Mouse (Mus musculus) G1E (cell line): ENCODE measurements around the gene Cpxm1.

Experiments
- CTCF ChIP-seq: IDR thresholded peaks from 2 replicates; pipeline ENCODE4 v1.5.1; 2012; ENCODE audit warnings: low read depth, low read length, inconsistent platforms, mixed read lengths
- GATA1 ChIP-seq: IDR thresholded peaks from 2 replicates; pipeline ENCODE4 v1.6.1; 2012; ENCODE audit warnings: borderline replicate concordance, low read length, inconsistent platforms, mixed read lengths
- POLR2AphosphoS5 ChIP-seq: IDR thresholded peaks from 2 replicates; pipeline ENCODE4 v1.6.1; 2012; ENCODE audit warnings: low read depth, low read length, inconsistent platforms; ENCODE audit not compliant: insufficient replicate concordance
- TAL1 ChIP-seq: conservative IDR thresholded peaks from 2 replicates; pipeline ENCODE4 v1.6.1; 2012; ENCODE audit warnings: low read depth, low read length, inconsistent platforms, mixed read lengths

GRCm38 (mm10) chr2:130390993-130391625, 6.3 kb downstream of the Cpxm1 start:
- no peak for TF ChIP-seq CTCF
- no peak for TF ChIP-seq GATA1
- no peak for TF ChIP-seq TAL1
- no peak for TF ChIP-seq POLR2AphosphoS5
